Mouse (Mus musculus): ENCODE measurements at regions not wholly inside any gene's neighbourhood (a gene's known extent, or its start where the extent isn't known, plus 50 kb on each side); places are given as distances from the start of the nearest gene placed in this dataset.
A peak's percentile ranks its signal among the peaks of the same experiment; 100 is the strongest.

GRCm38 (mm10) chr12:35314035-35314434 lies 220.8 kb downstream of the Ahr start:
- Histone ChIP-seq H3K4me1 (peaks cover 10% of the 10 kb centered on the region; the same call in 1 of the 2 replicates), H3K27ac (replicated peaks) (no peak overlapping the region), H3K4me3 (replicated peaks) (no peak overlapping the region), H3K9me3 (replicated peaks) (no peaks in the 10 kb centered on the region), H3K27me3 (no peaks in the 10 kb centered on the region), H3K9ac (no peak overlapping the region), H3K4me2 (replicated peaks) (no peak overlapping the region), H3K36me3 (no peaks in the 10 kb centered on the region)
- 84% methylated on average over 2 of the region's 2 CpGs for WGBS
- no peak for ATAC-seq (ENCODE audit: insufficient number of reproducible peaks, low FRiP score, low TSS enrichment, low read depth)

GRCm38 (mm10) chr12:35313191-35313925 lies 221.5 kb downstream of the Ahr start:
- WGBS = 34% methylated on average over 11 of the region's 11 CpGs
- H3K27ac ChIP-seq (replicated peaks) = no peak overlapping the region
- H3K4me2 ChIP-seq (replicated peaks) = no peak overlapping the region
- peak; percentile 34; the same call in 1 of the 2 replicates for ATAC-seq (ENCODE audit: insufficient number of reproducible peaks, low FRiP score, low TSS enrichment, low read depth)
- no peak overlapping the region for H3K4me3 ChIP-seq (replicated peaks)
- H3K36me3 ChIP-seq = no peaks in the 10 kb centered on the region
- H3K4me1 ChIP-seq = peaks cover 10% of the 10 kb centered on the region; the same call in 1 of the 2 replicates
- H3K9me3 ChIP-seq (replicated peaks) = no peaks in the 10 kb centered on the region
- H3K27me3 ChIP-seq = no peaks in the 10 kb centered on the region
- H3K9ac ChIP-seq = no peak overlapping the region

GRCm38 (mm10) chr12:35308537-35308936 lies 226.3 kb downstream of the Ahr start:
- H3K9ac ChIP-seq = no peak overlapping the region
- no peak overlapping the region for H3K27ac ChIP-seq (replicated peaks)
- H3K36me3 ChIP-seq = no peaks in the 10 kb centered on the region
- no peak overlapping the region for H3K4me2 ChIP-seq (replicated peaks)
- H3K9me3 ChIP-seq (replicated peaks) = no peaks in the 10 kb centered on the region
- no peak overlapping the region for H3K4me3 ChIP-seq (replicated peaks)
- H3K27me3 ChIP-seq = no peaks in the 10 kb centered on the region
- H3K4me1 ChIP-seq = peaks cover 11% of the 10 kb centered on the region
- no peak for ATAC-seq (ENCODE audit: insufficient number of reproducible peaks, low FRiP score, low TSS enrichment, low read depth)

GRCm38 (mm10) chr12:35303764-35304717 lies 230.8 kb downstream of the Ahr start:
- H3K4me1 ChIP-seq = peaks cover 4% of the 10 kb centered on the region
- no peak for ATAC-seq (ENCODE audit: insufficient number of reproducible peaks, low FRiP score, low TSS enrichment, low read depth)

GRCm38 (mm10) chr12:35303188-35303587 lies 231.7 kb downstream of the Ahr start:
- H3K9ac ChIP-seq = no peak overlapping the region
- 68% methylated on average over 2 of the region's 2 CpGs for WGBS
- peaks cover 4% of the 10 kb centered on the region for H3K4me1 ChIP-seq
- no peaks in the 10 kb centered on the region for H3K36me3 ChIP-seq
- H3K4me2 ChIP-seq (replicated peaks) = no peak overlapping the region
- no peak overlapping the region for H3K4me3 ChIP-seq (replicated peaks)
- H3K27ac ChIP-seq (replicated peaks) = no peak overlapping the region
- no peaks in the 10 kb centered on the region for H3K9me3 ChIP-seq (replicated peaks)
- no peaks in the 10 kb centered on the region for H3K27me3 ChIP-seq
- no peak for ATAC-seq (ENCODE audit: insufficient number of reproducible peaks, low FRiP score, low TSS enrichment, low read depth)

More at GRCm38 (mm10) chr12:35303764-35304717, 230.8 kb downstream of the Ahr start:
- Histone ChIP-seq H3K4me2 (replicated peaks) (no peak overlapping the region), H3K27ac (replicated peaks) (peak overlapping the region; percentile 31), H3K4me3 (replicated peaks) (no peak overlapping the region), H3K36me3 (no peaks in the 10 kb centered on the region), H3K9me3 (replicated peaks) (no peaks in the 10 kb centered on the region), H3K27me3 (no peaks in the 10 kb centered on the region), H3K9ac (no peak overlapping the region)
- 48% methylated on average over 3 of the region's 3 CpGs for WGBS

- no peak overlapping the region for H3K9ac ChIP-seq
Observed at GRCm38 (mm10) chr12:35294668-35295067, 240.2 kb downstream of the Ahr start.

GRCm38 (mm10) chr12:35293566-35293965 lies 241.3 kb downstream of the Ahr start:
- no peaks in the 10 kb centered on the region for H3K4me1 ChIP-seq
- 74% methylated on average over 2 of the region's 2 CpGs for WGBS
- no peaks in the 10 kb centered on the region for H3K9me3 ChIP-seq (replicated peaks)
- H3K27me3 ChIP-seq = no peaks in the 10 kb centered on the region
- no peaks in the 10 kb centered on the region for H3K36me3 ChIP-seq
- H3K9ac ChIP-seq = no peak overlapping the region
- no peak overlapping the region for H3K4me3 ChIP-seq (replicated peaks)
- H3K27ac ChIP-seq (replicated peaks) = no peak overlapping the region
- no peak overlapping the region for H3K4me2 ChIP-seq (replicated peaks)
- ATAC-seq (ENCODE audit: insufficient number of reproducible peaks, low FRiP score, low TSS enrichment, low read depth) = no peak

More at GRCm38 (mm10) chr12:35294668-35295067, 240.2 kb downstream of the Ahr start:
- Histone ChIP-seq H3K4me1 (no peaks in the 10 kb centered on the region), H3K27ac (replicated peaks) (no peak overlapping the region), H3K9me3 (replicated peaks) (no peaks in the 10 kb centered on the region), H3K4me2 (replicated peaks) (no peak overlapping the region), H3K36me3 (no peaks in the 10 kb centered on the region), H3K4me3 (replicated peaks) (no peak overlapping the region), H3K27me3 (no peaks in the 10 kb centered on the region)
- ATAC-seq (ENCODE audit: insufficient number of reproducible peaks, low FRiP score, low TSS enrichment, low read depth) = no peak
- 89% methylated on average over 1 of the region's 1 CpGs for WGBS

GRCm38 (mm10) chr12:35291941-35292341 lies 242.9 kb downstream of the Ahr start:
- ATAC-seq (ENCODE audit: insufficient number of reproducible peaks, low FRiP score, low TSS enrichment, low read depth) = no peak
- no peaks in the 10 kb centered on the region for H3K27me3 ChIP-seq
- H3K4me1 ChIP-seq = 0 out of 2 replicates have a peak, but pooled peaks cover 5% of the 10 kb centered on the region

GRCm38 (mm10) chr12:35287974-35288373 lies 241.0 kb downstream of the Snx13 start:
- Histone ChIP-seq H3K9ac (no peak overlapping the region), H3K27me3 (no peaks in the 10 kb centered on the region), H3K4me3 (replicated peaks) (no peak overlapping the region), H3K9me3 (replicated peaks) (no peaks in the 10 kb centered on the region), H3K36me3 (no peaks in the 10 kb centered on the region), H3K4me2 (replicated peaks) (no peak overlapping the region), H3K4me1 (0 out of 2 replicates have a peak, but pooled peaks cover 5% of the 10 kb centered on the region), H3K27ac (replicated peaks) (no peak overlapping the region)
- whole genome bisulfite sequencing = 57% methylated on average over 2 of the region's 2 CpGs
- no peak for ATAC-seq (ENCODE audit: insufficient number of reproducible peaks, low FRiP score, low TSS enrichment, low read depth)

More at GRCm38 (mm10) chr12:35291941-35292341, 242.9 kb downstream of the Ahr start:
- Histone ChIP-seq H3K9ac (no peak overlapping the region), H3K36me3 (no peaks in the 10 kb centered on the region), H3K4me3 (replicated peaks) (no peak overlapping the region), H3K9me3 (replicated peaks) (no peaks in the 10 kb centered on the region), H3K27ac (replicated peaks) (no peak overlapping the region), H3K4me2 (replicated peaks) (no peak overlapping the region)
- WGBS = 81% methylated on average over 6 of the region's 6 CpGs

GRCm38 (mm10) chr12:35287570-35287969 lies 240.6 kb downstream of the Snx13 start:
- Histone ChIP-seq H3K36me3 (no peaks in the 10 kb centered on the region), H3K27ac (replicated peaks) (no peak overlapping the region), H3K9me3 (replicated peaks) (no peaks in the 10 kb centered on the region), H3K27me3 (no peaks in the 10 kb centered on the region), H3K4me1 (0 out of 2 replicates have a peak, but pooled peaks cover 5% of the 10 kb centered on the region), H3K4me2 (replicated peaks) (no peak overlapping the region), H3K4me3 (replicated peaks) (no peak overlapping the region), H3K9ac (no peak overlapping the region)
- no peak for ATAC-seq (ENCODE audit: insufficient number of reproducible peaks, low FRiP score, low TSS enrichment, low read depth)
- 63% methylated on average over 3 of the region's 3 CpGs for WGBS

GRCm38 (mm10) chr12:35286974-35287553 lies 240.1 kb downstream of the Snx13 start:
- H3K4me3 ChIP-seq (replicated peaks) = no peak overlapping the region
- H3K27ac ChIP-seq (replicated peaks) = no peak overlapping the region
- H3K9me3 ChIP-seq (replicated peaks) = no peaks in the 10 kb centered on the region
- no peaks in the 10 kb centered on the region for H3K36me3 ChIP-seq
- no peaks in the 10 kb centered on the region for H3K27me3 ChIP-seq
- H3K4me2 ChIP-seq (replicated peaks) = no peak overlapping the region
- WGBS = 62% methylated on average over 3 of the region's 3 CpGs
- no peak for ATAC-seq (ENCODE audit: insufficient number of reproducible peaks, low FRiP score, low TSS enrichment, low read depth)
- 0 out of 2 replicates have a peak, but pooled peaks cover 5% of the 10 kb centered on the region for H3K4me1 ChIP-seq
- no peak overlapping the region for H3K9ac ChIP-seq
